ENCODE assay signal across 12 mouse cellular contexts in the genomic region with DNA sequence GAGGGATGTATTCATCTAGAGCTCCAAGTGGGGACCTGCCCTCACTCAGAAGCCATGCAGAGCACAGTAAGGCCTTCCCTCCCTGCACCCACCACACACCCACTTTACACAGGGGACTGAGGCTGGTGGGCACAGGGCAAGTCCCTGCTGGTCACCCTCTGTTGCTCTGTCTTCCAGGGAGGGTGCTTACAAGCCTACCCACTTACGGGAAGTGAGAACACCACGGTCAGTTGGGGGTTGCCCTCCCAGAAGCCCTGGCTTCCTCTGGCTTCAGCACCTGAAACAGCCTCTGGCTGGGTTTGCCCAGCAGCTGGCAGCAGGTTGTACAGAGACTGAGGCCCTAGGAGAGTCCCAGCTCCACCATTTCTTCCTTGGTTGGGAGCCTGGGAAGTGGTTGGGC. TPM values are rescaled to one million over a fixed set of nuclear protein-coding genes. Genes with fewer than 3 reads are reported as not detected.
"Had no signal": no experiment of that assay in that cellular context is flagged by ENCODE, and none has a peak within 500 bp of the region (broad histone marks: within the 10 kb centered on the region; RNA-seq: fewer than 3 reads in every experiment).

No protein-coding gene starts in this region.

RNA-seq across cellular contexts. Expression of a gene that starts 0.9 kb away (rescaled TPM):
- total RNA-seq: layer of hippocampus, adult 18-20 months; layer of hippocampus, postnatal 14 days; left cerebral cortex, adult 8-10 months; left cerebral cortex, postnatal 14 days; left cerebral cortex, postnatal 4 days had no signal
- polyA plus RNA-seq: liver, embryonic 14.5 days had no signal

RNA-seq across cellular contexts. Expression of a gene that starts 21.0 kb away (rescaled TPM):
- polyA plus RNA-seq: inflammation-experienced regulatory T-cells, adult 6 months; limb, embryonic 12.5 days; liver, embryonic 11.5 days; midbrain, embryonic 10.5 days; myocyte; neural tube, embryonic 11.5 days had no signal

RNA-seq across cellular contexts. Expression of a gene that starts 30.6 kb away (rescaled TPM):
- polyA plus RNA-seq: inflammation-experienced regulatory T-cells, adult 6 months; myocyte had no signal
